Mouse (Mus musculus): ENCODE results near the gene Fgfr3.

DNA sequence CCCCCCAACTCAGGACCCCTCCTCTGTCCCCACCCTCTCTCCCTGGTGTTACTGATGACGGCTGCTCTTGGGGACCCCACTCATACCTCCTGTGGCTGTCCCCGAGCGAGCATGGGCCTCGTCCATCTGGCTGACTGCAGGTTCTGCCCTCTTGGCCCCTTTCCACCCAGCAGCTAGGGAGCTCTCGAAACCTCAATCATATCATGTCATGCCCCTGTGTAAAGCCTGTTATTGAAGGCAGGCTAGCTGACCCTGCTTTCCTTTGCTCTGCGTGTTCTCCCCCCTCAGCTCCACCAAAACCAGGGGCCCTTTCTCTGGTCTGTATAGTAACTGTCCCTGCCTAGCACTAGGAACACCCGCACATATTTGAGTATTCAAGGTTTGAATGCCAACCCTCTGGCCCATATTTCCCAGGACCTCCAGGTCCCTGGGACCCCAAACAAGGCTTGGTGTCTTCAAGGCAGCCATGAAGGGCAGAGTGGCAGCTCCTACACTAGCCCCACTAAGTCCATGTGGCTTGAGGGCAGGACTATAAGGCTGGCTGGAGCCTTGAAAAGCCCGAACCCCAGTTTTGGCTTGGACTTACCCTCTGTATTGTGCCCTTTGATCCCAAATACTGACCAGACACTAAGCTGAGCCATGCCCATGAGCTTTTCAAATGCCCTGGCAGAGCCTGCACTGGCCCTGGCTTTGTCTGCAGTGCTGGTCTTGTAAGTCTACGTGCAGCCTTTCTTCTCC is 15.7 kb upstream of the Fgfr3 start:
- TF ChIP-seq CTCF (IDR thresholded peaks at IDR 0.05; ENCODE audit: control insufficient read depth, insufficient read depth, low read length) (no peak), POLR2A (IDR thresholded peaks at IDR 0.05; ENCODE audit: borderline replicate concordance, control insufficient read depth, low read depth, low read length) (no peak)

Measured in bone marrow, adult 2 months (tissue).